Mouse (Mus musculus) C2C12 (cell line): ENCODE measurements around the gene Tmem120a.

Experiments
- CTCF ChIP-seq: IDR thresholded peaks from one replicate; pipeline ENCODE4 v1.5.1; 2011; ENCODE audit not compliant: control insufficient read depth, insufficient read depth, insufficient read length
- MAX ChIP-seq: IDR thresholded peaks from one replicate; pipeline ENCODE4 v1.6.1; 2011; ENCODE audit warnings: mild to moderate bottlenecking, control low read depth
- MYOD1 ChIP-seq: IDR thresholded peaks from one replicate; pipeline ENCODE4 v1.6.1; 2011; ENCODE audit warnings: low read depth; ENCODE audit not compliant: control insufficient read depth, insufficient read length

- TF ChIP-seq MAX: no peak
- no peak for TF ChIP-seq MYOD1
- no peak for TF ChIP-seq CTCF
Observed at GRCm38 (mm10) chr5:135726641-135727346, 17.5 kb downstream of the Tmem120a start.
